Mouse (Mus musculus): Measurements from ENCODE around the gene Pik3r2.

The Pik3r2 gene

GRCm38 (mm10) chr8:70772890-70773289 lies 3.6 kb downstream of the Pik3r2 start:
- no peak for DNase-seq (ENCODE audit: low spot score)

DNA sequence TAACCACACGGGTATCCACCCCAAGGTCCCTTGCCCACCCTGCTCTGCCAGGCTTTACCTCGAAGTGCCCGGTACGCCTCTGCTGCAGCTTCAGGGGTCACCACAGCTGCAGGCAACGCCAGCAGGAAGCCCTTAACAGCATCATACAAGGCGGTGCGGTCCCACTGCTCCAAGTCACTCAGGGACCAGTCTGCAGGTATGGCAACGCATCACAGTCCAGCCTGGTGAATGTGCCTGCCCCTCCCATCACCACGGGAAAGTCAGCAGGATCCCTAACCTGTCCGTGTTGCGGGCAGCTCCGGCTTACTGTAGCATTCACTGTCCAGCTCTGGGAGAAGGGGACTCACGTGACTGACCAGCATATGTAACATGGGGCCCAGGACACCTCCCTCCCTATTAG lies 4.4 kb downstream of the Pik3r2 start:
- no peak for DNase-seq (ENCODE audit: low spot score)

DNA sequence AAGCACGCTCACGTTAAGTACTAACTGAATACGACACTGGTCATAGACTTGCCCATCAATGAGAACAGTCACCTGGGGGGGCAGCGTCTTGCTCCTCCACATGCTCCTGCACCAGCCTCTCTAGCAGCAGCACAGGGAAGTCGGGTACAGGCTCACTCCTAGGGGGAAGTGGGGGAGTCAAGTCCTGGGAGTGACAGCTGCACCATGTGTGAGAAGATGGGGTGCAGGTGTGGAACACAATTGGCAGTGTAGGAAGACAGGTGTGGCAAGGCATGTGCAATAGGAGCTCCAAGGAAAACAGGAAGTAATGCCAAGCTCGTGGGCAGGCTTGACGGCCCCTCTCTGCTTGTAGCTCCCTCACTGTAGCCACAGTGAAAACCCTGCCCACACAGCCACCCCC lies 5.3 kb downstream of the Pik3r2 start:
- no peak for DNase-seq (ENCODE audit: low spot score)

DNA sequence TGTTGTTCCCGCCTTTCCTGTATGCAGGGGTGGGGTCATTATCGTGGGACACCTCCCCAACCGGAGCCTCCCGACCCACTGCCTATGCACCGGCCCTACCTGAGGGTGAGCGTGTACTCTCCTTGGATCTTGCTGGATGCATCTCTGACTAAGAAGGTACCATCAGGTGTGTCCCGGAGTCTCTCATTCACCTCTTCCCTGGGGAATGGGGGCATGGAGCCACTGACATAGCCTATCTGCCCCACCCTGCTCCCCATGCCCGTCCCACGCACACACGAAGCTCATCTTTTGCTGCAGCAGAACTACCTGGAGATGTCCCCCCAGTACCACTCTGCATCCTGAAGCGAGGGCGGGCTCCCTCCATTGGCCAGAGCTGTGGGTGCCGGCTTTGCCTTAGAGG lies 5.8 kb downstream of the Pik3r2 start:
- DNase-seq (ENCODE audit: low spot score): no peak

DNA sequence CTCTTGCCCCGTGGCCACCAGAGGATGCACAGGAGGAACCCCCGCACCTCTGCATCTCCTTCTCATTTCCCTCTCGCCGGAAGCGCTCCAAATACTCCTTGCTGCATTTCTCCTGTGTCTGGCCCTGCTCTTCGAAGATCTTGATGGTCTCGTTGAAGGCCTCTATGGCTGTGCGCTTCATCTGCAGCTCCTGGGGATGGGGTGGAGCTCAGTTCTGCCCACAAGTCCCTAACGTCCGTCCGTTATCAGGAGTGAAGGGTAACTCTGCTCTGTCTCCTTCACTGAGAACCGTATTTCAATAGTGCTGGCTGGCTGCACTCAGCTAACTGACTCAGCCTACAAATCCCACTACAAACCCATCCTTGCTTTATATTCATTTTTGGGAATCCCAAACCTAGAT lies 6.7 kb downstream of the Pik3r2 start:
- no peak for DNase-seq (ENCODE audit: low spot score)

DNA sequence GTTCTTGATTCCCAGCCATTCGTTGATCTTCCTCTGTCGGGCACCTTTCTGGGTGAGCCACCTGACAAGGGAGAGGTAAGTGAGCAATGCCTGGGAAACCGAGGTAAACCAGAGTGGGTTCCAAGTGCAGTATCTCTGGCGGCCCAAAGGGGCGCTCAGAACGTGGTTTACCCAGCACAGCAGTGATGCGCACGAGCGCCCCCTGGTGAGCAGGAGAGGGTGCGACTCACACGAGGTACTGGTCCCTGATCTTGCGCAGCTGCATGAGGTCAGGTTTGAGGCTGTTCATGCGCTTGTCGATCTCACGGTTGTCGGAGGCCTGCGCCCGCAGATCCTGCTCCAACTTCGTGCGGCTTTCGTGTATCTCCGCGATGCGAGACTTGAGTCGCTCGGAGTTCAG lies 7.2 kb downstream of the Pik3r2 start:
- peak; percentile 91 for DNase-seq (ENCODE audit: low spot score)

- no peak for DNase-seq (ENCODE audit: low spot score)
Measured at GRCm38 (mm10) chr8:70768956-70769355, 7.6 kb downstream of the Pik3r2 start.

DNA sequence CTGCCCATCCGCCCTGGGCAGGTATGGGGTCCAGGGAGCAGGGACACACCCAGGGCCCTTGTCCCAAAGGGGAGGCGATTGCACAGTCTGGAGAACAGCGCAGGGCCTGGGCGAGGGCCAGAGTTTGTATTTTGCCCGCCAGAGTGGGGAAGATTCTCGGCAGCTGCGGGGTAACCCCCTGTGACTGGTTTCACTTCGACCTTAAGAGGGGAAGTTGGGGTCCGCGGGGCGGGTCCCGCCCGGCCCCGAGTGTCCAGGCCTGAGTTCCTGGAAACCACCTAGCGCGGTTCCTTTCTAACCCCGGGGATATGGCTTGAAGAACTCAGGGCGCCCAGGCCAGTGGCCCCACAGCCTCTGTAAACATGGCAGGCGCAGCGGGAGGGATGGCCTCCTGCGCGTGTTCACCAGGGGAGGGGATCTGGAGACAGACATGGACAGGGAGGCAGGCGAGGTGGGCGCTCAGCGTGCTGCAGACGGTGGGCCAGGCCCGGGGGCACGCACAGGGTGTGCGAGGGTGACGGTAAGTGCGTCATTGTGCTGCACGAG lies 8.2 kb downstream of the Pik3r2 start:
- DNase-seq (ENCODE audit: low spot score): peak; percentile 56

DNA sequence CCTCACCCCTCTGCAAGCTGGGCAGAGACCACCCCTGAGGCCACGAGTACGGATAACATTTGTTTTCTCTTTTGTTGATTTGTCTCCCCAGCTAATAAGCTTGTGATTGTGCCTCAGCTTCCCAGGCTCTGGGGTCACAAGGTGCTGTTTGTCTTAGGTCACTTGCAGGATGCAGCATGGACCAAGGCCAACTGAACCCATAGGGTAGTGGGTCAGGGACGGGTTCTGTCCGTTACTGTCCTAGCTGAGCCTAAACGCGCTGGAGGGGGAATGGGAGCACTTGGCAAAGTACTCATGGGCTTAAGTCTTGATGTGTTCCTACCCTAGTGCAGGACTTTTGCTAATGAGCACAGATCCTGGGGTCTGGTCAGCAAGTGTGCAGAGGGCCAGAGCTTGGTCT lies 9.0 kb downstream of the Pik3r2 start:
- no peak for DNase-seq (ENCODE audit: low spot score)

GRCm38 (mm10) chr8:70766571-70767440 lies 9.7 kb downstream of the Pik3r2 start:
- peak; percentile 60 for DNase-seq (ENCODE audit: low spot score)

GRCm38 (mm10) chr8:70765838-70766570 lies 10.5 kb downstream of the Pik3r2 start:
- DNase-seq (ENCODE audit: low spot score): peak; percentile 61

DNA sequence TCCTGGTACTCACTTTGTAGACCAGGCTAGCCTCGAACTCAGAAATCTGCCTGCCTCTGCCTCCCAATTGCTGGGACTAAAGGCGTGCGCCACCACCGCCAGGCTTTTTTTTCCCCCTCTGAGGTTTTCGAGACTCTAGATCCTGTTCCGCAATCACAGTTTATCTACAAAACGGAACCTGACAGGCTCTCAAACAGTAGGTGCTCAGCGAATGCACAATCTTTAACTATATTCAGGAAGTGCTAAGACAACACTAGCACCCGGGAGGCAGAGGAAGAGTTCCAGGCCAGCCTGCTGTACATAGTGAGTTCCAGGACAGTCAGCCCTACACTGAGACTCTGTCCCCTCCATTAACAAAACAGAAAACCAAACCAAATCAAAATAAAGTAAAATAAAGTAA lies 11.2 kb downstream of the Pik3r2 start:
- DNase-seq (ENCODE audit: low spot score): no peak

DNA sequence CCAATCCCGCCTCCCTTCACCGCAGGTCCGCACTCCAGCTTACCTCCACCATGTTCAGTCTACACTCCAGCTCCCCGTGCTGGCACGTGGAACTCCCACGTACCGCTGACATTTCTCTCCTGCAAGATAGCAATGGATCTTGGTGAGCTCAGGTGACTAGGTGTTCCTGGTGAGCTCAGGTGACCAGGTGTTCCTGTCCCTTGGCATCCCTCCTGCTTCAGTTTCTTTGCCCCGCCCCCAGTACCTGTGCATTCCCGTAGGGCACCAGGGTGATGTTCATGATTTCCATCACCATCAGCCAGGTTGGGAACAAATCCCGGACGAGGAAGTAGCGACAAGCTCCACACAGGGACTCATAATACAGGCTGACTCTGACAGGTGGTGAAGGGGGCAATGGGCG lies 11.8 kb downstream of the Pik3r2 start:
- DNase-seq (ENCODE audit: low spot score): no peak

GRCm38 (mm10) chr8:70764026-70764425 lies 12.5 kb downstream of the Pik3r2 start:
- DNase-seq (ENCODE audit: low spot score): peak; percentile 41

DNA sequence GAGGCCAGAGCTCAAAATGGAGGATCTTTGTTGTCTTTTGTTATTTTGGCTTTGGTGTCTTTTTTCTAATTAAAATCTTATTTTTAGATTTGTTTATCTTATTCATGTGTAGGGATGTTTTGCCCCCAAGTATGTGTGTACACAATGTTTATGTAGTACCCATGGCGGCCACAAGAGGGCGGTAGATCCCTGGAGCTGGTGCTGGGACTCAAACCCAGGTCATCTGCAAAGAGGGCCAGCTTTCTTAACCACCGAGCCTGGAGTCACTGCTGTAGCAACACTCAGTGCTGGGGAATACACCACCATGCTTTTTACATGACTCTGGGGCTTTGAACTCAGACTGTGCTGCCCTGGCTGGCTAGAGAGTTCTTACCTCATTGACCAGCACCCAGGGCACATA lies 13.2 kb downstream of the Pik3r2 start:
- DNase-seq (ENCODE audit: low spot score): peak; percentile 69

DNA sequence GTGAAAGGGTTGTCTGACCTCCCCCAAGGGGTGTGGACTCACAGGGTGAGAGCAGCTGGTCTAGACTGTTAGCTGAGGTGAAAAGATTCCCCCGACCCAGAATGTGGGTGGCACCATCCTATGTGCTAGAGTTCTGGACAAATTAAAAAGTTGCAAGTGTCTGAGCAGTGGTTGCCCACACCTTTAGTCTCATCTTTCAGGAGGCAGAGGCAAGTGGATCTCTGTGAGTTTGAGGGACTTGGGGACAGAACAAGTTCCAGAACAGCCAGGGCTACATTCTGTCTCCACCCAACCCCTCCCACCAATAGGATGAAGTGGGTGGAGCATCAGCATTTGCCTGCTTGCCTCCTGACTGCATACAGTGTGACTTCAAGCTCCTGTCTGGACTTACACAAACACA lies 14.4 kb downstream of the Pik3r2 start:
- DNase-seq (ENCODE audit: low spot score): peak; percentile 54

- DNase-seq (ENCODE audit: low spot score): peak; percentile 92
Measured at GRCm38 (mm10) chr8:70760775-70761406, 15.6 kb downstream of the Pik3r2 start, which contains the start of gene Mpv17l2. Mpv17l2 (minus strand) TSS chr8:70760946.

DNA sequence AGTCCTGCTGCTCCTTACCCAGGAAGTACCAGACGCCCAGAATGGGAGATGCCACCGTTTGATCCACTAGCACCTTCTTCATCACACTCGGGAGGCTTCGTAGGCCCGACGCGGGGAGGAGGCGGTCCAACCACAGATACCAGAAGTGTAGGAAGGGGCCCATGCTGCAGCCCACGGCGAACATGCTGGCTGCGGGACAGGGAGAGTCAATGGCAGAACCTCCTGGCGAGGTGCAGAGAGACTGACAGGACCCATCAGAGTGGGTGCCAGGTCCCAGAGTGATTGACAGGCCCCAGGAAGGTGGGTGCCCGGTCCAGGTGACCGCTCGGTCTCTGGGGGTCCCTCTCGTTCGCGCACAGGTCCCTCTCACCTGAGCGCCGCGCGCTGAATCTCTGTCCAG lies 16.2 kb downstream of the Pik3r2 start:
- DNase-seq (ENCODE audit: low spot score): no peak

GRCm38 (mm10) chr8:70758616-70759561 lies 17.6 kb downstream of the Pik3r2 start:
- DNase-seq (ENCODE audit: low spot score): no peak

GRCm38 (mm10) chr8:70758308-70758615 lies 18.3 kb downstream of the Pik3r2 start:
- DNase-seq (ENCODE audit: low spot score): no peak

GRCm38 (mm10) chr8:70757523-70758307 lies 18.8 kb downstream of the Pik3r2 start:
- DNase-seq (ENCODE audit: low spot score): peak; percentile 5

Data from spleen, adult 12 weeks (tissue).